Mouse (Mus musculus): ENCODE measurements at regions not wholly inside any gene's neighbourhood (a gene's known extent, or its start where the extent isn't known, plus 50 kb on each side); places are given as distances from the start of the nearest gene placed in this dataset.

- TF ChIP-seq CTCF (IDR thresholded peaks at IDR 0.05; ENCODE audit: low read depth) (no peak), EP300 (IDR thresholded peaks at IDR 0.05; ENCODE audit: low read depth) (no peak)
Observed at GRCm38 (mm10) chr13:44408960-44409719, 320.1 kb upstream of the Jarid2 start.

Measured in heart, postnatal 0 days (tissue).